Mouse (Mus musculus) stomach, embryonic 14.5 days (tissue): ENCODE data around the gene Msh5. TPM values are rescaled to one million over a fixed set of nuclear protein-coding genes. Genes with fewer than 3 reads are reported as not detected.

Experiments
- ATAC-seq: fragments of 200-750 bp; cut with Nextera tagmentation; 2 replicates; pipeline ENCODE4 v1.8.0; 2017; ENCODE audit warnings: low read depth, moderate TSS enrichment; ENCODE audit not compliant: insufficient number of reproducible peaks, insufficient read depth, low FRiP score
- H3K27ac ChIP-seq: fragments of 300-500 bp; sonication (generic); 2 replicates; pipeline ENCODE4 v1.5.1; 2014; ENCODE audit warnings: mild to moderate bottlenecking, low read length, moderate library complexity, mixed read lengths
- H3K27me3 ChIP-seq: fragments of 300-500 bp; sonication (generic); 2 replicates; pipeline ENCODE4 v1.6.1; 2014; ENCODE audit warnings: low read length, control low read depth, mixed read lengths; ENCODE audit not compliant: control insufficient read depth, insufficient read depth
- H3K36me3 ChIP-seq: fragments of 300-500 bp; sonication (generic); 2 replicates; pipeline ENCODE4 v1.6.1; 2014; ENCODE audit warnings: mild to moderate bottlenecking, control low read depth, low read length, moderate library complexity, mixed read lengths; ENCODE audit not compliant: control insufficient read depth, insufficient read depth
- H3K4me1 ChIP-seq: fragments of 300-500 bp; sonication (generic); 2 replicates; pipeline ENCODE4 v1.6.1; 2014; ENCODE audit warnings: low read length, control low read depth, mixed read lengths; ENCODE audit not compliant: control insufficient read depth, insufficient read depth
- H3K4me2 ChIP-seq: fragments of 300-500 bp; sonication (generic); replicated peaks from 2 replicates; pipeline ENCODE4 v1.6.1; 2014; ENCODE audit warnings: low read depth, low read length, control low read depth
- H3K4me3 ChIP-seq: fragments of 300-500 bp; sonication (generic); 2 replicates; pipeline ENCODE4 v1.5.1; 2014; ENCODE audit warnings: low read depth, low read length, control low read depth
- H3K9ac ChIP-seq: fragments of 300-500 bp; sonication (generic); replicated peaks from 2 replicates; pipeline ENCODE4 v1.6.1; 2014; ENCODE audit warnings: low read depth, mild to moderate bottlenecking, control low read depth, low read length, moderate library complexity, mixed read lengths
- H3K9me3 ChIP-seq: fragments of 300-500 bp; sonication (generic); 2 replicates; pipeline ENCODE4 v1.6.1; 2016; ENCODE audit warnings: low read depth, low read length, control low read depth; ENCODE audit not compliant: control insufficient read depth
- WGBS: fragments of 180-500 bp; shearing (Covaris S2); extraction: QIAGEN DNeasy Blood & Tissue Kit; methylation state at CpG from one replicate; pipeline ENCODE4 v1.1.7; 2014; 5-methylcytosine and 5-hydroxymethylcytosine counted together
- polyA plus RNA-seq: library from polyadenylated mRNA; unstranded; fragments of >200 nt; fragmentation: Nextera tagmentation; extraction: Ambion mirVana; gene quantifications from 2 replicates; pipeline ENCODE4 v1.2.1, GENCODE M21; 2014

Gene Msh5
- polyA plus RNA-seq, 1 experiment from 2014 or later: 3.8 TPM

- no peak overlapping the region for H3K9ac ChIP-seq
Observed at GRCm38 (mm10) chr17:35023221-35023620, 23.3 kb downstream of the Msh5 start.

GRCm38 (mm10) chr17:35022541-35023060 lies 23.9 kb downstream of the Msh5 start:
- ATAC-seq: no peak
- 93% methylated on average over 8 of the region's 8 CpGs for WGBS
- no peaks in the 10 kb centered on the region for H3K27me3 ChIP-seq
- H3K4me1 ChIP-seq: peaks cover 9% of the 10 kb centered on the region
- no peaks in the 10 kb centered on the region for H3K36me3 ChIP-seq
- H3K4me3 ChIP-seq: no peak overlapping the region
- H3K4me2 ChIP-seq: no peak overlapping the region
- no peak overlapping the region for H3K9ac ChIP-seq
- no peak overlapping the region for H3K27ac ChIP-seq
- H3K9me3 ChIP-seq: no peaks in the 10 kb centered on the region

More at GRCm38 (mm10) chr17:35023221-35023620, 23.3 kb downstream of the Msh5 start:
- WGBS: 81% methylated on average over 5 of the region's 5 CpGs
- ATAC-seq: no peak
- Histone ChIP-seq H3K4me2 (no peak overlapping the region), H3K4me3 (no peak overlapping the region), H3K9me3 (no peaks in the 10 kb centered on the region), H3K4me1 (peaks cover 12% of the 10 kb centered on the region), H3K27ac (no peak overlapping the region), H3K27me3 (no peaks in the 10 kb centered on the region), H3K36me3 (no peaks in the 10 kb centered on the region)

- H3K4me2 ChIP-seq: no peak overlapping the region
- H3K27me3 ChIP-seq: no peaks in the 10 kb centered on the region
- H3K4me1 ChIP-seq: peaks cover 9% of the 10 kb centered on the region
- WGBS: 41% methylated on average over 6 of the region's 6 CpGs
- H3K4me3 ChIP-seq: no peak overlapping the region
- ATAC-seq: no peak
- no peaks in the 10 kb centered on the region; the same call in 1 of the 2 replicates for H3K36me3 ChIP-seq
- peak overlapping the region; percentile 49; the same call in 1 of the 2 replicates for H3K27ac ChIP-seq
- H3K9ac ChIP-seq: no peak overlapping the region
- no peaks in the 10 kb centered on the region for H3K9me3 ChIP-seq
Observed at GRCm38 (mm10) chr17:35021842-35022477, 24.6 kb downstream of the Msh5 start.

- peak; percentile 14; the same call in 1 of the 2 replicates for ATAC-seq
- Histone ChIP-seq H3K4me3 (no peak overlapping the region), H3K36me3 (peaks cover 1% of the 10 kb centered on the region), H3K27ac (peak overlapping the region; percentile 49; the same call in 1 of the 2 replicates), H3K4me2 (peak overlapping the region; percentile 2; the same call in 1 of the 2 replicates), H3K9me3 (no peaks in the 10 kb centered on the region), H3K9ac (no peak overlapping the region), H3K4me1 (peaks cover 9% of the 10 kb centered on the region), H3K27me3 (no peaks in the 10 kb centered on the region)
- 6% methylated on average over 17 of the region's 17 CpGs for WGBS
Observed at GRCm38 (mm10) chr17:35021163-35021808, 25.3 kb downstream of the Msh5 start.

GRCm38 (mm10) chr17:35020551-35020950 lies 26.0 kb downstream of the Msh5 start:
- Histone ChIP-seq H3K36me3 (peaks cover 8% of the 10 kb centered on the region), H3K27me3 (no peaks in the 10 kb centered on the region), H3K4me3 (no peak overlapping the region), H3K9ac (no peak overlapping the region), H3K27ac (no peak overlapping the region), H3K4me2 (no peak overlapping the region), H3K9me3 (no peaks in the 10 kb centered on the region), H3K4me1 (peaks cover 9% of the 10 kb centered on the region; the same call in 1 of the 2 replicates)
- 78% methylated on average over 8 of the region's 8 CpGs for WGBS
- no peak for ATAC-seq

GRCm38 (mm10) chr17:35019894-35020293 lies 26.7 kb downstream of the Msh5 start:
- no peaks in the 10 kb centered on the region for H3K9me3 ChIP-seq
- no peak overlapping the region for H3K4me3 ChIP-seq
- peaks cover 14% of the 10 kb centered on the region for H3K36me3 ChIP-seq
- no peak overlapping the region for H3K27ac ChIP-seq
- H3K9ac ChIP-seq: no peak overlapping the region
- 73% methylated on average over 11 of the region's 11 CpGs for WGBS
- H3K27me3 ChIP-seq: no peaks in the 10 kb centered on the region
- ATAC-seq: no peak
- H3K4me1 ChIP-seq: peaks cover 9% of the 10 kb centered on the region; the same call in 1 of the 2 replicates
- H3K4me2 ChIP-seq: no peak overlapping the region

- ATAC-seq: no peak
- H3K36me3 ChIP-seq: peaks cover 32% of the 10 kb centered on the region
- 77% methylated on average over 3 of the region's 3 CpGs for WGBS
- H3K4me2 ChIP-seq: no peak overlapping the region
- H3K9ac ChIP-seq: no peak overlapping the region
- no peaks in the 10 kb centered on the region for H3K27me3 ChIP-seq
- H3K9me3 ChIP-seq: no peaks in the 10 kb centered on the region
- H3K27ac ChIP-seq: no peak overlapping the region
- peaks cover 3% of the 10 kb centered on the region; the same call in 1 of the 2 replicates for H3K4me1 ChIP-seq
- H3K4me3 ChIP-seq: no peak overlapping the region
Observed at GRCm38 (mm10) chr17:35018171-35018570, 28.4 kb downstream of the Msh5 start.

- Histone ChIP-seq H3K4me1 (peaks cover 3% of the 10 kb centered on the region; the same call in 1 of the 2 replicates), H3K27ac (no peak overlapping the region), H3K27me3 (no peaks in the 10 kb centered on the region), H3K9ac (no peak overlapping the region), H3K9me3 (no peaks in the 10 kb centered on the region), H3K4me3 (no peak overlapping the region), H3K36me3 (peaks cover 37% of the 10 kb centered on the region), H3K4me2 (no peak overlapping the region)
- no peak for ATAC-seq
- WGBS: 65% methylated on average over 14 of the region's 14 CpGs
Observed at GRCm38 (mm10) chr17:35017706-35018030, 28.9 kb downstream of the Msh5 start.
